Mouse (Mus musculus) thymus, postnatal 36 days (tissue): ENCODE data around the gene Gps2.
A peak's percentile ranks its signal among the peaks of the same experiment; 100 is the strongest.
"Not testable (repeated sequence)": the region's sequence is repeated elsewhere in the genome, so short reads cannot be mapped to it uniquely, and the experiment has no call there.

Experiments
- DNase-seq, 2 experiments: peaks; one replicate each; pipeline ENCODE4 v3.0.0; 2022; ENCODE audit warnings: mixed read lengths in 2 of 2

Gene Gps2

GRCm38 (mm10) chr11:69916652-69917378 is 3.1 kb downstream of the Gps2 start:
- DNase-seq: not testable (repeated sequence)

DNA sequence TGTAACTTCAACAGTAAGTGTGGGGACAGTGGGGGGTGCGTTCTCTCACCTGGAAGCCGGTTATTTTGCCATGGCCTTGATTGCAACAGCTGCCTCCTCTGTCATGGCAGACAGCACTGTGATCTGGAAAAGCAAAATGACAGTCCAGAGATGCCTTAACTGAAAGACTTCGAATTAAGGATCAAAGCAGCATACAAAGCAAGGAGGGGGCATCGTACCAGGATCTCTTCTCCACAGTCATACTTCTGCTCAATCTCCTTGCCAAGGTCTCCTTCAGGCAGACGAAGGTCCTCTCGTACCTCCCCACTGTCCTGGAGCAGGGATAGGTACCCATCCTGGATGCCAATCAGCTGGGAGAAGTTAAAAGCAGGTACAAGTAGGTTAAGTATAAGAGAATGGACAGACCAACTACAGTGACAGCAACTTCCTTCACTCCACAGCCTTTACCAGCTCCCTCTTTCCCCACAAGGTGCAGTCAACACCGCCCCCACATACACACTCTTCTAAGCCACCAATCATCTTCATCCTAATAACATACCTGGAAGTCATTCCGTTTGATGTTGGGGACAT is 3.8 kb downstream of the Gps2 start:
- no peak for DNase-seq

- DNase-seq: no peak
Measured at GRCm38 (mm10) chr11:69918118-69918517, 4.4 kb downstream of the Gps2 start.

DNA sequence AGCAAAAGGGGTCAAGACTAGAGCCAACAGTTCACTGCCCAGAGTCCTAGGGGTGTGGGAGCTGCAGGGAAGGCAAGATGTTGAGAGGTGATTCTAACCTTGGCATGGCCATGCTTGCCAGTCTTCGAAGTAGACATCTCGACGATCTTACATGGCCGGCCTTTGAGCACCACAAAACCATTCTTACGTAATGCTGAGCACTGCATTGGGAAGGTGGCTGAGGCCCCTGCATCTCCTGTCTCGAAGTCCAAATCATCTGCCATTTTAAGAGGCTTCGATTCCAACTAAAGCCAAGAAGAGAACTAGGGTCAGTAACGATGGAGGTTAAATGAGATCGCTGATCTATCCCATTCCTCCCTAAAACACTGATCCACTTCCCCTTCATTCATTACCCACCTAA is 5.4 kb downstream of the Gps2 start:
- no peak for DNase-seq

GRCm38 (mm10) chr11:69919661-69920265 is 6.1 kb downstream of the Gps2 start:
- peak; percentile 55 to 74 for DNase-seq

- DNase-seq: no peak
Measured at GRCm38 (mm10) chr11:69920266-69921031, 6.8 kb downstream of the Gps2 start.

DNA sequence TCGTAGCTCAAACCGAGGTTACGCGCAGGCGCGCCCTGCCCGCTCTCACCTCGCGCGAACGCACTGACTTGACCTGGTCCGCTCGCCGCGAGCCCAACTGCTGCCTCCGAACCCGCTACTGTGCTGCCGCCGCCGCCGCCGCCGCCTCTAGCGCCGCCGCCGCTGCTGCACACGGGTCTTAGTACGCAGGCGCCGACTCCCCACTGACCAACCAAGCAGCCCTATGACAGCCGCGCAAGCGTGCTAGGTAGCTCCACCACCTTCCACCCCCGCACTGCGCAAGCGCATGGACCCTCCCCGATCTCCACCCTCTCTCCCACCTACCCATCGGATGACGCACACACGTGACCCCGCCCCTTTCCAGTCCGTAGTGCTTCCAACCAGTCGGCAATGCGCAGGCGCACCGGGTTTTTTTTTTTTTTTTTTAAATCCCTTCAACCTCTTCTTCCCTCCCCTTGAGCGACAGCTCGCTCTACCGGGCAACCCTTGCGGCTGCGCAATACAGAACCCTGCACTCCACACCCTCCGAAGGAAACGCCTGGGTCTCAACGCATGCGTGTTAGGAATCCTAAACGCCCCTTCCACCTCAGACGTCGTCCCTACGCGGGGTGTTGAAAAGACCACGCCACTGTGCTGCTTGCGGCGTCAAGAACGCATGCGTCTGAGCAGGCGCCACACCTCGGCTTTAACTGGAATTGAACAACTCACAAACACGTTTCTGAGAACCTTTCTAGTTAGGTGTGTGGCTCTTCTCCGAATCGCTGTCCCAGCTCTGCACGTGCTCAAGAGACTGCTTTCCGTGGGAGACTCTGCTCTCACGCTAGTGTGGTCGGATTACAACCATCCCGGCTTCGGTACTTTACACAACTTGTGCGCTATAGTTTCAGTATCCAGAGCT is 7.7 kb downstream of the Gps2 start, which contains the start of gene Eif5a:
TSS of gene Eif5a (minus strand) at position 845 of the 898 bp plus-strand sequence.
- DNase-seq: peak; percentile 100

GRCm38 (mm10) chr11:69922012-69922756 is 8.5 kb downstream of the Gps2 start:
- DNase-seq: no peak

GRCm38 (mm10) chr11:69922796-69923195 is 9.1 kb downstream of the Gps2 start:
- no peak for DNase-seq

DNA sequence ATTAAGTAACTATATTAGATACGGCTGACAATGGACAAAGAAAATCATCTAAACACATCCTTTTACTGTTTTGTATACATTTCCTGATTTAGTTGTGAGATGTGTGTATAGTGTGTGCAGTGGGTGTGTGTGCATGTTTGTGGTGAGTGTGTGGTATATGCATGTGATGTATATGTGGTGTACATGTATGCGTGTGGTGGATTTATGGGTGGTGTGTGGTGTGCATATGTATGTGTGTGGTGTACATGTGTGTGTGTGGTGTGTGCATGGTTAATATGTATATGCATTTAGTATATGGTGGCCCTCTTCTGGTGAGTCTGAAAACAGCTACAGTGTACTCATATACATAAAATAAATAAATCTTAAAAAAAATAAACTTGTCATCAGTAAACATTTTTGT is 13.8 kb downstream of the Gps2 start:
- no peak for DNase-seq

GRCm38 (mm10) chr11:69929712-69930111 is 16.0 kb downstream of the Gps2 start:
- no peak for DNase-seq

DNA sequence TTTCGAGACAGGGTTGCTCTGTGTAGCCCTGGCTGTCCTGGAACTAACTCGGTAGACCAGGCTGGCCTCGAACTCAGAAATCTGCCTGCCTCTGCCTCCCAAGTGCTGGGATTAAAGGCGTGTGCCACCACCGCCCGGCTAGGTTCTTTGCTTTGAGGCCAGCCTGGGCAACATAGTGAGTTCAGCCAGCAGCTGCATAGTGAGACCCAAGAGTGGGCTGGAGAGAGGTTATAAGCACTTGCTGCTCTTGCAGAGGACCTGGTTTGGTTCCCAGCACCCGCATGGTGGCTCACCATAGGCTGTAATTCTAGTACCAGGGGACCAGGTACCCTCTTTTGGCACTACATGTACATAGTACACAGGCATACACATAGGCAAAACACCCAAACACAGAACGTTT is 16.5 kb downstream of the Gps2 start:
- DNase-seq: not testable (repeated sequence)

- DNase-seq: no peak
Measured at GRCm38 (mm10) chr11:69930967-69931537, 17.4 kb downstream of the Gps2 start.

- no peak for DNase-seq
Measured at GRCm38 (mm10) chr11:69931769-69932168, 18.1 kb downstream of the Gps2 start.

- peak in 1 of 2 experiments; percentile 40 for DNase-seq
Measured at GRCm38 (mm10) chr11:69932254-69932653, 18.6 kb downstream of the Gps2 start.

GRCm38 (mm10) chr11:69933066-69933465 is 19.4 kb downstream of the Gps2 start:
- no peak for DNase-seq

DNA sequence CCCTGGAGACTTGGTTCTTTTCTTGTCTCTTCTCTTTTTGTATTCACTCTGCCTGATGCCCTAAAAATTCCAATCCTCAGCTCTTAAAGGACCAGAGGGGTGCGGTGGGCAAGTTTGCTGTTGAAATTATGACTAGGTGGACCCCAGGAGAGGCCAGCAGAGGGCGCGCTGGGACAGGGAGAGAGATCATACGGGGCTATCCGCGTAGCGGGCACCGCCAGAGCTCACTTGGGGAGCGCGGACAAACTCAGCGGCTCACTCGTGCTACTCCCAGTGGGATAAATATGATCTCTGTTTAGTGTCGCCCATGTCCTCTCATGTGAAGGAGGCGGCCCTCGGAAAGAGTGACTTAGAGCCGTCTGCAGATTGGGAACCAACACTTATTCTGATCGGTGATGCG is 20.5 kb downstream of the Gps2 start:
- peak; percentile 89 to 93 for DNase-seq

- DNase-seq: no peak
Measured at GRCm38 (mm10) chr11:69934681-69935080, 21.0 kb downstream of the Gps2 start.

DNA sequence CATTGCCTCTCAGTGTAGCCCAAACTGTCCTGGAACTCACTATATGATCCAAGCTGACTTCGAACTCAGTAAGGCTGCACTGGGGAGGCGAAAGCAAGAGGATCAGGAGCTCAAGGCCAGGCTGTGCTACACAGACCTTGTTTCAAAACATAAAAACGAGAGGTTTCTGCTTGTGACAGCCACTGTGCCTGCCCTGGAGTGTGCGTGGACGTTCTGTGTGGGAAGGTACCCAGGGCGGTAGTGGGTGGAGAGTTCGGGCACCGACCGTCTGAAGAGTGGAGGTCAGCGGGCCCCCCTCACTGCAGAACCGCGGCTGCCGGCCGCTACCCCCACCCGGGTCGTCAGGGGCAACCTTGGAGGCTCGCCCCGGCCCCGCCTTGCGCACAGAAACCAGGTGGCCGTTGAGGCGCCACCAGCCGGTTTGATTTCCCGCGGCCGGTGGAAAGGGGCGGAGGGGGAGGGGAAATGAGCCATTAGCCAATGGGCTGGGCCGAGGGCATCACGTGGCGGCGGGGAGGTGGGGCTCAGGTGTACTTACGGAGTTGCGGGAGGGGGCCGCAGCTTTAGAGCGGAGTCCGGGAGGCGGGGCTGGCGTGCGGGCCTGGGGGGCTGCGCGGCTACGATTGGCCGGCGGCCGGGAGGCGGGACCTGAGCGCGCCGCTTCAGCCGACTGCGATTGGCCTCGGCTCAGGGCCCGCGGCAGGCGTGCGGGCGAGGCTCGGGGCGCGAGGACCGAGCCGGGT is 21.6 kb downstream of the Gps2 start, which contains the start of gene Ybx2:
TSS of gene Ybx2 (plus strand) at position 660 of the 743 bp plus-strand sequence.
- DNase-seq: peak; percentile 91 to 93

GRCm38 (mm10) chr11:69936156-69936555 is 22.5 kb downstream of the Gps2 start:
- DNase-seq: no peak
